Mouse (Mus musculus): Measurements from ENCODE around the gene A930002H24Rik.
"Not testable (repeated sequence)": the region's sequence is repeated elsewhere in the genome, so short reads cannot be mapped to it uniquely, and the experiment has no call there.

The A930002H24Rik gene

GRCm38 (mm10) chr17:63863647-63864149, at the start of gene A930002H24Rik:
Gene A930002H24Rik, minus strand, starts transcription at chr17:63863791.
- peak; percentile 98 for DNase-seq (ENCODE audit: low spot score)

GRCm38 (mm10) chr17:63909297-63909696, 45.7 kb upstream of the A930002H24Rik start:
- no peak for DNase-seq (ENCODE audit: low spot score)

DNA sequence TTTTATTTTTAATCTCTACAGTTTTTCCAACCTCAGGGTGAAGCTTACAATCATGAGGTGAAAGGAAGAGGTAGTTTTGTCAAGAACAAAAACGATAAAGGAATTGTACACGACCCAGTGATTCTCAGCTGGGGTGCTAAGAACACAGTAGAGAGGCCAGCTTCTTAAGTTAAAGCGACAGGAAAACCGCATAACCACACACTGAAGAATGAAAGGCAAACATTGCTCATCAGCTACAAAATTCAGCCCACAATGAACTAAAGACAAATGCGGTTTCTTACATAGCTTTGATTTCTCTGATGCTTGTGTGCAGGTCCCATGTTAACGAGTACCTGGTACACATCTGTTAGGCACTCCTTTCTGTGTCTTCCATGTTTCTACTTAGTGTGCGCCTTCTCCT, 33.5 kb upstream of the A930002H24Rik start:
- no peak for DNase-seq (ENCODE audit: low spot score)

DNA sequence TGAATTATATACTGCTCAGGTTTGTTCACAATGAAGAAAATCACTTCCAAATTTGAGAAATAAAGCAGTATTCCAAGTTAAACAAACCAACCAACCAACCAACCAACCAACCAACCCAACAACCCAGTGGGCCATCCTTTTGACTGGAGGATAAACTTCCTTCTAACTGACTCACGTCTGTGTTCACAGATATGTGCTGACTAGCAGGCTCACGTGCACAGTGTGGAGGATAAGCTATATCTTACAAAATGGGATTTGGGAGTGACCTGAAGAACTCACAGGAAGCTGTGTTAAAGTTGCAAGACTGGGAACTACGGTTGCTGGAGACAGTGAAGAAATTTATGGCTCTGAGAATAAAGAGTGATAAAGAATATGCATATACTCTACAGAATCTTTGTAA, 32.2 kb upstream of the A930002H24Rik start:
- no peak for DNase-seq (ENCODE audit: low spot score)

DNA sequence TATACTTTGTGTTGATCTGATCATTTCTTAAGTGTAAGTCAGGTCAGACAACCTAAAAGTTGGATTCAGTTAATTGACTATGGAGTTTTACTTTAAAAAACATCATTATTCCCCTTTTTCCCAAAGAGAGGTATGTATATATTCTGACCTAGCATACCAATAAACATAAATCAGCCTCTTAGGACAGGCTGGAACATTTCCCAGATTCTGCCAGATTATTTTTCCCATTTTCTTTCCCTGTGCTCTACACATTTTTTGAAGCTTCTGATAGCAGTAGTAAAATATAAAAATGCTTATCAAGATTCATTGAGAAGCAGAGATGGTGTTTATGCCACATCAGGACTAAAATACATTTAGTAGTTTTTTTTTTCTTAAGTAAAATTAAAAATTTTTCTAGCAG, 27.0 kb upstream of the A930002H24Rik start:
- DNase-seq (ENCODE audit: low spot score) = no peak

DNA sequence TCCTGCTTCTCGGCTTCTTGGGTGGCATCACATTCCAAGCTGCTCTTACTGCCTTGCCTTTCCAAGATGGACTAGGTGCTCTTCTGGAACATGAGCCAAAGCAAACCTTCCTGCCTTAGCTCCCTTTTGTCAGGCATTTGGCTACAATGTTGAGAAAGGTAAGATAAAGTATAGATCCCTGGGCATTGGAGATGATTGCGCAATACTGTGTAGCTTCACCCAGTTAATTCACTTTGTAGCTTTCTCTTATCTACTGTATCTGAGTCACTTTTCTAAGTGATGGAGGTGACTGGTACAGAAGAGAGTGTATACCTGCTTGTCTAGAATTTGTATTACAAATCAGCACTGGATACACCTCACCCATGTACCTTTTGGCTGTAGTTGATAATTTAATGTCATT, 23.4 kb upstream of the A930002H24Rik start:
- DNase-seq (ENCODE audit: low spot score) = no peak

- DNase-seq (ENCODE audit: low spot score) = no peak
These were observed 16.4 kb upstream of the A930002H24Rik start for GRCm38 (mm10) chr17:63880009-63880408.

DNA sequence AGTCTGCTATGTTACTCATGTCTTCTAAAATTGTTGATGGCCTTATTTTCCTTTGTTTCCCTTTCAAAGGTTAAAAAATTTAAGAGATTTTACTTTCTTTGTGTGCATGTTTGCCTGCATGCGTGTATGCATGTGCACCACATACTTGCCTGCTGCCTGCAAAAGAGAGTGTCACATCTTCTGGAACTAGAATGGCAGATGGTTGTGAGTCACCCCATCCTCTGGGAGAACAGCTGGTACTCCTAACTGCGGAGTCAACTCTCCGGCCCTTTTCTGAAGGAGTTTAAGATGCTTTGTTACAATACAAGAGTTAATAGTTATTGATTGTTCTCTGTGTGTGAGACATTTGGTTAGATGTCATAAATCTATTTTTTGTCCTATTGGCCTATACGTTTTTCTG, 15.3 kb upstream of the A930002H24Rik start:
- no peak for DNase-seq (ENCODE audit: low spot score)

DNA sequence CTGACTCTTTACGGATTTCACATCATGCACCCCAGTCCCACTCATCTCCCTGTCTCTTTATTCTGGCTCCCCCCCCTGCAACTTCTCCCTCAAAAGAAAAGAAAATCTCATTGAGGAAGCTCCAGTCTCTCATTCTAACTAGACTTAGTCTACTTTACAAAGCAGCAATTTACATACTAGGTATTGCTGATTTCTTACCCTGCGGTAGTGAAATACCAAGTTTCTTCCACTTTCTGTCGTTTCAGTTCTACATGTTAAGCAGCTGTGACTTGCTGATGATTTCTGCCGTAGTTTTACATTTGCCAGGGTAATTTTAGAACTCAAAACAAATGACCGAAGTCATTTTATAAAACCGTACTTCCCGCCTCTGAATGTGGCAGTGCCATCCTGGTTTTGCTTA, 8.2 kb upstream of the A930002H24Rik start:
- DNase-seq (ENCODE audit: low spot score) = no peak

DNA sequence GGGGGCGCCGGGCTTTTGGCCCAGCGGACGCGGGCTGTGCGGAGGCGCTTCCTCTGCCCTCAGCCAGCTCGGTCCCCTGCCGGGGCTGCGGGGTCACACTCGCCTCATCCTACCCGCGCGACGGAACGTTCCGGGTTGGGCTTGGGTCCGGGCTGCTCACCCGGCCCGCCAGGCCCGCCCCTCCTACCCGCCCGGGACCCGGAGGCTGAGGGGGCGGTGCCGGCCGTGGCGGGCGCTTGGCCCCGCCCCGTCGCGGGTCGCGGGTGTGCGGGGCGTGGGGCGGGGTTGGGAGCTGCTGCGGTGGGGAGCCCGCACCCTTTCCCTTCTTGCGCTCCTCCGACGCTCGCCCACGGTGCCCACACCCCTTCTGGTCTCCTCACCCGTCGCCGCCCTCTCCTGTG, 580 bp upstream of the A930002H24Rik start:
- DNase-seq (ENCODE audit: low spot score) = no peak

DNA sequence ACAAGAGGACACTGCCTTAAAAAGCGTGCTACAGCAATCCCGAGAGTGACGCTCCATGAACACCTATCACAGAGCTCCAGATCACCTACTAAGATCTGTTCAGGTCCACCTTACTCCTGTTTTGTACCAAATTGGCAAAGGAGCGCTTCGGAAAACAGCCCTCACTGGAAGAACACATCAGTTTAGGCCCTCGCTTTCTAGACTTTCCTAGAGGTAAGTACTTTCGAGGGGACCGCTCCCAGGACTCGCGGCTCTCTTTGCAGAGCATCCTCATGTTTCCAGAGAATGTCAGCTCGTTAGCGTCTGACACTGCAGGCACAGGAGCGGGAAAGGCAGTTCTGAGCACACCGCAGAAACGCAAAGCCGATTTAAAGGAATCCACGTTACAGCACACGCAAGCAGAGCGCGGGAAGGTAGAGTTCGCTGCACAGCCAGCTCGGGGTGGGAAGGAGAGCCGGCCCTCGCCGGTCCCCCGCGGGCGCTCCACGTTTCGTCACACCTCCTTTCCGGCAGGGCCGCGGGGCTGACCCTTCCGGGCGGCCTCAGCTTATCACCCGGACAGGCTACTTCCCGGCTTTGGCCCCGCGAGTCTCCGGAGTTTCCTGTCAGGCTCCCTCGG, 470 bp downstream of the A930002H24Rik start, which contains the start of gene Fer:
Gene Fer (plus strand): TSS at position 51 of the 619 bp plus-strand sequence.
- DNase-seq (ENCODE audit: low spot score) = no peak

GRCm38 (mm10) chr17:63862399-63862798, 1.2 kb downstream of the A930002H24Rik start:
- DNase-seq (ENCODE audit: low spot score) = no peak

GRCm38 (mm10) chr17:63860988-63861387, 2.6 kb downstream of the A930002H24Rik start:
- no peak for DNase-seq (ENCODE audit: low spot score)

- DNase-seq (ENCODE audit: low spot score) = no peak
These were observed 6.5 kb downstream of the A930002H24Rik start for GRCm38 (mm10) chr17:63857023-63857544.

DNA sequence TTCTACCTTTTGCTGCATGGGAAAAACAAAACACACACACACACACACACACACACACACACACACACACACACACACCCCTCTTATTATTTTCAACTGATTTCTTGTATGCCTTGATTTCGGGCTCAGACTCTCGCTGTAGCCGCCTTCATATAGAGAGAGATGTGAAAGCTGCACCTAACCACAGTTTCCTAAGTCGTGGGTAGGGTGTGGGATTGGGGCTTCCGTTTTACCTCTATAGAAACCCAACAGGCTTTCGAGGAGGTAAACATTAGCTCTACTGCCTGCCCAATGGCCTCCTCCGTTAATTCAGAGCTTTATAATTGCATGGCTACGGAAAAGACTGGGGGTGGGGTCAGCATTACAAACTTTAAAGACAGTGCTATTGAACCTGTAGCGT, 13.6 kb downstream of the A930002H24Rik start:
- no peak for DNase-seq (ENCODE audit: low spot score)

- DNase-seq (ENCODE audit: low spot score) = peak; percentile 75
These were observed 14.0 kb downstream of the A930002H24Rik start for GRCm38 (mm10) chr17:63849566-63849965.

DNA sequence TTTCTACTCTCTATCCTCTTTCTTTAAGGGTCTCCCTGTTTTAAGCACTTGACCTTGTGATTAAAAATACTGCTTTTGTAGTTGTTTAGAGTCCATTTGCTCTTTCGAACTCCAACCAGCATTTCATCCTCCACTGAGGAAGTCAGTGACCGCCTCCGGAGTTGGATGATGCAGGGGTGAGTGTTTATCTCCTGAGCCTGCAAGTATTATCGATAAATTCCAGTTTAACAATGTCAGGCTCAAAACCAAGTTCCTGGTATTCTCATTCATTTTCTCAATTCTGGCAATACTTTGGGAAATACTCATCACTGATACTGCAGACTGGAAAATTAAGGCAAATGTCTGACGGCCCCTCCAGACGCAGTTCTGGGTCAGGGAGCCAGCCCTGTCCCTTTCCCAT, 14.4 kb downstream of the A930002H24Rik start:
- DNase-seq (ENCODE audit: low spot score) = no peak

DNA sequence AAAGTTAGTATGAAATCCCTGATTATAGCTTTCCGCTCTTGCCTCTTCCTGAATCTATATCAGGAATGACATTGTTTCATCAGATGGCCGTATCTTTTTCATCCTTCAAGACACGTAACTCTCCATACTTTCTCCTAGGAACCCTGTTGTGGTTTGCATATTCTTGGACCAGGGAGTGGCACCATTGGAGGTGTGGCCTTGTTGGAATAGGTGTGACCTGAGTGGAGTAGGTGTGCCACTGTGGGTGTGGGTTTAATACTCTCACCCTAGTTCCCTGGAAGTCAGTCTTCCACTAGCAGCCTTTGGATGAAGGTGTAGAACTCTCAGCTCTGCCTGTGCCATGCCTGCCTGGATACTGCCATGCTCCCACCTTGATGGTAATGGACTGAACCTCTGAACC, 17.8 kb downstream of the A930002H24Rik start:
- DNase-seq (ENCODE audit: low spot score) = not testable (repeated sequence)

DNA sequence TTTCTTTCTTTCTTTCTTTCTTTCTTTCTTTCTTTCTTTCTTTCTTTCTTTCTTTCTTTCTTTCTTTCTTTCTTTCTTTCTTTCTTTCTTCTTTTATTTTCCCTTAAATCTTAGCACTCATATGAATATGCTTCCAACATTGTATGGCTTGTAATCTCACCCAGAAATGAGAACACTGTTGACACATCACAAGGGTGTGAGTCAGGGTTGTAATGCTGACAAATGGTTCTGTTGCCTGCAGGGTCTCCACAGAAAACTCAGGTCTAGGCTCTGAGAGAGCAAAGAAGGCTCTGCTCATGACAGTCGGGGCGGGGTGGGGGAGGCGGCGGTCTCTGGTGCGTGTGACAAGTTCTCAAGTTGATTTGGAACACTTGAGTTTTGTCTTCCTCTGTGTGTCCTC, 18.7 kb downstream of the A930002H24Rik start:
- DNase-seq (ENCODE audit: low spot score) = no peak

DNA sequence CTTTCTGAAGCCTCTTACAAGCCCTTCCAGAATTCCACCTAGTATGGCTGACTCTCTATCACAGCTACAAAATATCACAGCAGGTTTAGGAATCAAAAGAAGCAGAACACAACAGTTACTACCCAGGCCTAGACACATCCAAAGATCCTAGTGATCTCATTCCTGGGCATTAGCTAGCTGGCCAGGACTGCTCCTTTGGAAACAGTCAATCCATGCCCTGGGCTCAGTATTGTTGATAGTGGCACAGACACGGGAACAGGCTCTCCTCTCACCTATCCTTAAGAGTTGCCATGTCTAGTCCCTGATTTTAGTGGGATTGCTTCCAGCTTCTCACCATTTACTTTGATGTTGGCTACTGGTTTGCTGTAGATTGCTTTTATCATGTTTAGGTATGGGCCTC, 21.4 kb downstream of the A930002H24Rik start:
- DNase-seq (ENCODE audit: low spot score) = no peak

DNA sequence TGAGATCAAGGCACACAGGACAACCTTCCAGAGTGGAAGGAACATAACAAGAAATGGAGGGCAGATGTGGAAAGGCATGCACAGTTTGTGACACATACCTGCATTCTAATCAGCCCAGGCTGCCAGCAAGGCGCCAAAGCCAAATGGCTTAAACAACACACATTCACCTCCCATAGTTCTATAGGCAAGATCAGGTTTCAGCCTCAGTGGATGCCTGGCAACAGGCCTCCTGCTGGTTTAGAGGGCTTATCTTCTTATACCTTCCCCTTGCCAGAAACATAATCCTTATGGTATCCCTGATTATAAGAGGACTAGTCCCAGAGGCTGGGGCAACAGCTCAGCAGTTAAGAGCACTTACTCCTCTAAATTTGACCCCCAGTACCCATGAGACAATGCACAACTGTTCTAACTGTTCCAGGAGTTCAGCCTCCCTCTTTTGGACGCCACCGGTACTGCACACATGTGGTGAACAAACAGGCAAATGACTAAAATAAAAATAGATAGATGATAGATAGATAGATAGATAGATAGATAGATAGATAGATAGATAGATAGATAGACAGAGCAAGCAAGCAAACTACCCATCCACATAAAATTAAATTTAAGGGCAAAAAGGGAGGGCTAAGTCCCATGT, 23.8 kb downstream of the A930002H24Rik start:
- DNase-seq (ENCODE audit: low spot score) = no peak

- DNase-seq (ENCODE audit: low spot score) = no peak
These were observed 25.4 kb downstream of the A930002H24Rik start for GRCm38 (mm10) chr17:63838144-63838543.

DNA sequence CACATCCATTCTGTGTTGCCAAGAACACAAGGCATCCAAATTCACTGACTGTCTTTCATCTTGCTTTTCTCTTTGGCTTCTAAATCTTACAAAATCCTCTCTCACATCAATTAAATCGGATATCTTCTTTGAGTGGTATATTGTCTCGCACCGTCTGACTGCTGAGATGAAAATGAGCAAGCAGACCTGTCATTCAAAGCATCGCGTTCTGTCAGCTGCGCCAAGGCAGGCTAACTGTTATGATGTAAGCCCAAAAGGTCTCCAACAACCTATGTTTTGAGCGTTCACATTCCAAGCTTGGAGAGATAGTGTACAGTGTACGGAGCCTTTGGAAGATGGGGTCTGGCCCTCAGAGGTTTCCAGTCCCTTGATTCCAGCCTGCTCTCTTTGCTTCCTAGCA, 26.9 kb downstream of the A930002H24Rik start:
- no peak for DNase-seq (ENCODE audit: low spot score)
